Mouse (Mus musculus) cerebellum, adult 9-11 months (tissue): ENCODE data around the gene Fez1.

Source experiments
- DNase-seq: peaks from one replicate; pipeline ENCODE4 v3.0.0; 2022

The Fez1 gene

GRCm38 (mm10) chr9:36898560-36898959 is 76.9 kb downstream of the Fez1 start:
- DNase-seq, result peak; percentile 17

GRCm38 (mm10) chr9:36900464-36900863 is 78.8 kb downstream of the Fez1 start:
- no peak for DNase-seq

- DNase-seq, result no peak
These were observed 83.8 kb downstream of the Fez1 start for GRCm38 (mm10) chr9:36905452-36905851.

- DNase-seq, result peak; percentile 76
These were observed 94.7 kb downstream of the Fez1 start for GRCm38 (mm10) chr9:36916362-36916761.

GRCm38 (mm10) chr9:36916915-36917314 is 95.3 kb downstream of the Fez1 start:
- DNase-seq, result no peak

GRCm38 (mm10) chr9:36918582-36918981 is 96.9 kb downstream of the Fez1 start:
- no peak for DNase-seq

GRCm38 (mm10) chr9:36919472-36919871 is 97.8 kb downstream of the Fez1 start:
- no peak for DNase-seq

GRCm38 (mm10) chr9:36921718-36922415 is 100.2 kb downstream of the Fez1 start:
- DNase-seq, result no peak

GRCm38 (mm10) chr9:36923753-36924152 is 102.1 kb downstream of the Fez1 start:
- no peak for DNase-seq
